Mouse (Mus musculus) spleen, adult 2 months (tissue): ENCODE results near the gene Rad51b. TPM values are rescaled to one million over a fixed set of nuclear protein-coding genes. Genes with fewer than 3 reads are reported as not detected.

Experiments used
- DNase-seq, 2 experiments: peaks; one replicate each; pipeline versions ENCODE4 v3.0.0 to v3.0.0-alpha.2; 2012 to 2021; ENCODE audit warnings: low spot score in 2 of 2, low read depth in 1 of 2
- H3K27ac ChIP-seq: fragments of 200-500 bp; 2 replicates; pipeline ENCODE4 v1.5.1; 2012; ENCODE audit warnings: low read length, inconsistent platforms; ENCODE audit not compliant: insufficient read depth
- H3K27me3 ChIP-seq: fragments of 200-500 bp; 2 replicates; pipeline ENCODE4 v1.6.1; 2012; ENCODE audit warnings: mild to moderate bottlenecking, moderate library complexity, low read length, inconsistent platforms; ENCODE audit not compliant: control insufficient read depth, insufficient read depth
- H3K36me3 ChIP-seq: fragments of 200-500 bp; 2 replicates; pipeline ENCODE4 v1.6.1; 2012; ENCODE audit warnings: mild to moderate bottlenecking, low read length, inconsistent platforms; ENCODE audit not compliant: control insufficient read depth, insufficient read depth
- H3K4me1 ChIP-seq: fragments of 200-500 bp; 2 replicates; pipeline ENCODE4 v1.6.1; 2011; ENCODE audit warnings: inconsistent platforms; ENCODE audit not compliant: control insufficient read depth, insufficient read depth, insufficient read length
- H3K4me3 ChIP-seq: fragments of 200-500 bp; 2 replicates; pipeline ENCODE4 v1.5.1; 2011; ENCODE audit warnings: mild to moderate bottlenecking, inconsistent platforms; ENCODE audit not compliant: insufficient read depth, insufficient read length; ENCODE audit errors: extremely low read depth
- CTCF ChIP-seq: fragments of 200-500 bp; IDR thresholded peaks from 2 replicates; pipeline ENCODE4 v1.5.1; 2011; ENCODE audit warnings: mild to moderate bottlenecking, inconsistent platforms; ENCODE audit not compliant: insufficient read depth, insufficient read length, insufficient replicate concordance; ENCODE audit errors: extremely low read depth
- POLR2A ChIP-seq: fragments of 200-500 bp; IDR thresholded peaks from 2 replicates; pipeline ENCODE4 v1.6.1; 2011; ENCODE audit warnings: low read depth, low read length, inconsistent platforms
- WGBS: fragments of 180-500 bp; shearing (Covaris S2); methylation state at CpG from one replicate; pipeline ENCODE4 v1.1.7; 2018; 5-methylcytosine and 5-hydroxymethylcytosine counted together
- polyA plus RNA-seq: library from polyadenylated mRNA; depleted of rRNA; stranded (reverse); fragments of >200 nt; gene quantifications from 2 replicates; pipeline ENCODE4 v1.2.3, GENCODE M21; 2012

The Rad51b gene
- polyA plus RNA-seq, 1 experiment, result 0.26 TPM

DNA sequence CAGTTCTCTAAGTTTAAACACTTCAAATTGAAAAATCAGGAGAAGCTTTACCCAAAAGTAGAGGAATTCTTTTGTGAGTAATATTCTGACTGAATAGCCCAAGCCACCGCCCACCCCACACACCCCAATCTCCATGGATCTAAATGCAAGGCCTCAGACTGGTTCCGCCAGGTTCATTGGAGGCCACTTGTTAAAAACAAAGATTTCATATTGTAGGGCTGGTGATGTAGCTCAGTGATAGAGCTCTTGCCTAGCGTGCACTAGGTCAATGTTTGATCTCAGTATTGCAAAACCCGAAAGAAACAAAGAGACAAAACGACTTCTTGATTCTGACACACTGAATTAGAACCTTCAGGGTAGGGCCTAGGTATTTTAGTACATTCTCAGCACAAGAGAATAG is 60.5 kb downstream of the Rad51b start:
- DNase-seq, result no peak
- no peaks in the 10 kb centered on the region for H3K36me3 ChIP-seq
- H3K4me1 ChIP-seq, result no peaks in the 10 kb centered on the region
- no peak for TF ChIP-seq POLR2A
- no peak for TF ChIP-seq CTCF
- WGBS, result 93% methylated on average over 5 of the region's 5 CpGs
- no peak overlapping the region for H3K4me3 ChIP-seq
- no peak overlapping the region for H3K27ac ChIP-seq
- H3K27me3 ChIP-seq, result no peaks in the 10 kb centered on the region

DNA sequence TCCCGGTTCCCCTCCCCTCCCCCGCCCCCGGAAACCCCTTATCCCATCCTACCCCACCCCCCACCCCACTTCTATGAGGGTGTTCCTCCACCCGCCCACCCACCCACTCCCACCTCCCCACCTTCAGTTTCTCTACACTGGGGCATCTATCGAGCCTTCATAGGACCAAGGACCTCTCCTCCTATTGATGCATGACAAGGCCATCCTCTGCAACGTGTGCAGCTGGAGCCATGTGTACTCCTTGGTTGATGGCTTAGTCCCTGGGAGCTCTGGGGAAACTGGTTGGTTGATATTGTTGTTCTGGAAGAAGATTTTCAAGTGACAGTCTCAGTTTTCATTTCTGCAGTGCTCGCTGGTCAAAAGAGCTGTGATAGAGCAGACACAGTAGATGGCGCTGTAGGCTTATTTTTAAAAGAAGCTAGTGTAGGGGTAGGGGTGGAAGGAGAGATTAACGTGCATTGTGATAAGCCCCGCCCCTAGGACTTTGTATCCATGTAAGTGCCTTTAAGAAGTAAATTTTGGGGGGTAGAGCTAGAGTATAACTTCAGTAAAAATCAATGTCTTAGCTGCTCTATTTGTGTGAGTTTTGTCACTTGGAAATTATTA is 61.6 kb downstream of the Rad51b start:
- WGBS, result 40% methylated on average over 10 of the region's 10 CpGs
- TF ChIP-seq POLR2A (no peak), CTCF (peak; percentile 49; the same call in 1 of the 2 replicates)
- Histone ChIP-seq H3K36me3 (no peaks in the 10 kb centered on the region), H3K4me1 (no peaks in the 10 kb centered on the region), H3K27me3 (no peaks in the 10 kb centered on the region), H3K4me3 (no peak overlapping the region), H3K27ac (no peak overlapping the region)
- DNase-seq, result peak; percentile 43 to 59

DNA sequence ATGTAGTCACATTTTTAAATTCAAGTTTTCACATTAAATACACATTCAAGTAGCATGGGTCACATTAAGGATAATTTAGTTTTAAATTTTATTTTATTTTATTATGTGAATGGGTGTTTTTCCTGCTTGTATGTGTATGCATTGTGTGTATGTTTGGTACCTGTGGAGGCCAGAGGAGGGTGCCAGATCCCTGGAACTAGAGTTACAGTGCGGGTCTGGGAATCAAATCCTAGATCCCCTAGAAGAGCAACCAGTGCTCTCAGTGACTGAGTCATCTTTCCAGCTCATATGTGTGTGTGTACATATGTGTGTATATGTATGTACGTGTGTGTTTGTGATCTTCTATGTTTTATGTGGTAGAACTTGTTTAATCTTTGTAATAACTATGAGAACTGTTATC is 62.3 kb downstream of the Rad51b start:
- no peak for DNase-seq
- Histone ChIP-seq H3K27ac (no peak overlapping the region), H3K36me3 (no peaks in the 10 kb centered on the region), H3K4me3 (no peak overlapping the region), H3K4me1 (no peaks in the 10 kb centered on the region), H3K27me3 (no peaks in the 10 kb centered on the region)
- no peak for TF ChIP-seq POLR2A
- TF ChIP-seq CTCF, result no peak; the same call in 1 of the 2 replicates
- WGBS, result 93% methylated on average over 2 of the region's 2 CpGs

DNA sequence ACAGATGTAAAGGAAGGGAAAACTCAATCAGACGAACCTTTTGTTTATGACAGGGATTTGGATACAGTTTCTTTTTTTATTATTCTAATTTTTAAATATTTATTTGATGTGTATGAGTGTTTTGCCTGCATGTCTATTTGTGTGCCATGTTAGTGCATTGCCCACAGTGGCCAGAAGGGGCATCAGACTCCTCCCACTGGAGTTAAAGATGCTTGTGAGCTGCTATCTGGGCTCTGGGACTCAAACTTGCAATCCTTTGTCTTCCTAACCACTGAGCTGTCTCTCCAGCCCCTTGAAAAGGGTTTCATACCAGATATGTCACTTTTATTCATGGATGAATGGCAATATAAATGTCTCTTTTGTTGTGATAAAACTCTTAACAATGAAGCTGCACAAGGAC is 65.1 kb downstream of the Rad51b start:
- peak; percentile 19 to 55 for DNase-seq
- Histone ChIP-seq H3K36me3 (no peaks in the 10 kb centered on the region), H3K27ac (no peak overlapping the region), H3K4me1 (no peaks in the 10 kb centered on the region), H3K4me3 (no peak overlapping the region), H3K27me3 (no peaks in the 10 kb centered on the region)
- WGBS, result 70% methylated on average over 1 of the region's 1 CpGs
- TF ChIP-seq POLR2A, result no peak
- TF ChIP-seq CTCF, result peak; percentile 42; the same call in 1 of the 2 replicates

DNA sequence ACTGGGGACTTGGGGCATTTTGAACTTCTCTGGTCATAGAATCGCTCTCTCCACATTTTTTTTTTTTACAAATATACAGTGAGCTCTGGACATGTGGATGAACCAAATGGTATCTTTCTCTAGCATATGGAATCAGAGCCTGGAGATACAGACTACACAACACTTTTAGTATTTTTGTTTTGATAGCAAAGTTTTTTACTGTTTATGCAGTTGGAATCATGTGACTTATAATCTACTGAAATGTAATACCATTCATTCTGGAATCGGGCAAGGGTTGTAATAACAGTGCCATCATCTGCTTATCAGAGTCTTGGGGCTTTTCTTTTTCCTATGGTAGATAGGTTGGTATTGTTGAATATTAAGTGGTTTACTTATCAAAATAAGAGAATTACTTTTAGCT is 67.2 kb downstream of the Rad51b start:
- 84% methylated on average over 2 of the region's 2 CpGs for WGBS
- DNase-seq, result no peak
- Histone ChIP-seq H3K27me3 (no peaks in the 10 kb centered on the region), H3K4me1 (no peaks in the 10 kb centered on the region), H3K36me3 (no peaks in the 10 kb centered on the region), H3K4me3 (no peak overlapping the region), H3K27ac (no peak overlapping the region)
- TF ChIP-seq CTCF, result no peak
- no peak for TF ChIP-seq POLR2A

DNA sequence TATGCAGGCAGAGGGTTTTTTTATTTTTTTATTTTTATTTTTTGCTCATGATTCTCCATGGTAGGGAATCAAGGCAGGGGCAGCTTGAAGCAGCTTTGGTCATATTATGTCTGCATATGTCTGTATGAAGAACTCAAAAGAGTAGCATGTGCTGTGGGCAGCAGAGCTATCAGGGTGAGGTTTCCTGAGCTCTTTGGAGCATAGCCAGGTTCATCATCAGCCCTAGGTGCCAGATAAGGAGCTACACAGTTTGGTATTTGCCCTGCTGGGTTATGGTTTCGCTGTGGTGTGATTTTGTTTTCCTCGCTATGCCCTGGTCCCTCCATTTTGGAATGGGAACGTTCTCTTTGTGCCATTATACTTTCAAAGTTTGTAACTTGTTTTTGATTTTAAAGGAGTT is 71.7 kb downstream of the Rad51b start:
- WGBS, result 87% methylated on average over 3 of the region's 3 CpGs
- TF ChIP-seq CTCF (no peak), POLR2A (no peak)
- Histone ChIP-seq H3K27me3 (no peaks in the 10 kb centered on the region), H3K36me3 (no peaks in the 10 kb centered on the region), H3K4me3 (no peak overlapping the region), H3K27ac (no peak overlapping the region), H3K4me1 (no peaks in the 10 kb centered on the region)
- no peak for DNase-seq

DNA sequence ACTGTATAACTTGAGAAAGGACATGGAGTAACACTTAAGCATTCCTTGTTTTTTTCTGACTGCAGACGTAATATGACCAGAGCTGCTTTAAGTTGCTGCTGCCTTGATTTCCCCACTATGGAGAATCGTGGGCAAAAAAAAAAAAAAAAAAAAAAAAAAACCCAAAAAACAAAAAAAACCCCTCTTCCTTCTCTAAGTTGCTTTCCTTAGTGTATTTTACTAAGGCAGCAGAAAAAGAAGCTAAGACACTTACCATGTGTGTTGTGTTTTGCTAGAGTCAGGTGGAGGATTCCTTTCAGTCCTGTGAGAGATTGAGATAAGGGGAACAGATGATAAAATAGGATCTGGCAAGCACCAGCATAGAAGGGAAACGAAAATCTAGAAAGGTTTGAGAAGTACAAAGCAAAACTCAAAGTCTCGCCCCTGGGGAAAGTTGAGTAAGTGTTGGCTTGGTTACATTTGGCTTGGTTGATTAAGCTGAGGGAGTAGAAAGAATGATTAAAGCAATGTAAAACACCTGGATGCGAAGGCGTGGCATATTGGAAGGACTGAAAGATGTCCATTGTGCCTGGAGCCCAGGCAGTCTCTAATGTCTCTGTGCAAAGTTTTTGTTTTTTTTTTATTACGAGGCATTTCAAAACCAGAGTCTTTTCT is 72.6 kb downstream of the Rad51b start:
- no peaks in the 10 kb centered on the region for H3K4me1 ChIP-seq
- TF ChIP-seq POLR2A, result no peak
- no peak for TF ChIP-seq CTCF
- no peaks in the 10 kb centered on the region for H3K27me3 ChIP-seq
- H3K27ac ChIP-seq, result no peak overlapping the region
- WGBS, result 86% methylated on average over 7 of the region's 7 CpGs
- no peaks in the 10 kb centered on the region for H3K36me3 ChIP-seq
- DNase-seq, result no peak
- H3K4me3 ChIP-seq, result no peak overlapping the region
